Mouse (Mus musculus): Measurements from ENCODE around the gene Dtx4. TPM values are rescaled to one million over a fixed set of nuclear protein-coding genes. Genes with fewer than 3 reads are reported as not detected.

The Dtx4 gene
- polyA plus RNA-seq, 1 experiment, result 10.4 TPM

- Histone ChIP-seq H3K4me1 (ENCODE audit: control insufficient read depth, insufficient read depth, low read length) (no peaks in the 10 kb centered on the region), H3K4me3 (ENCODE audit: insufficient read depth, low read length) (peak overlapping the region; percentile 47; the same call in 1 of the 2 replicates), H3K27ac (ENCODE audit: insufficient read depth, low read length) (no peak overlapping the region)
- TF ChIP-seq CTCF (IDR thresholded peaks at IDR 0.05; ENCODE audit: borderline replicate concordance, insufficient read depth, low read length) (no peak), POLR2A (IDR thresholded peaks at IDR 0.05; ENCODE audit: low read depth, low read length) (no peak)
Observed at GRCm38 (mm10) chr19:12518541-12518890, 17.3 kb upstream of the Dtx4 start.

- Histone ChIP-seq H3K27ac (ENCODE audit: insufficient read depth, low read length) (peak overlapping the region; percentile 10; the same call in 1 of the 2 replicates), H3K4me1 (ENCODE audit: control insufficient read depth, insufficient read depth, low read length) (no peaks in the 10 kb centered on the region), H3K4me3 (ENCODE audit: insufficient read depth, low read length) (peak overlapping the region; percentile 47)
- TF ChIP-seq POLR2A (IDR thresholded peaks at IDR 0.05; ENCODE audit: low read depth, low read length), result no peak; the same call in 1 of the 2 replicates
- 0 out of 2 replicates have a peak, but pooled peaks have one; percentile 2 for TF ChIP-seq CTCF (IDR thresholded peaks at IDR 0.05; ENCODE audit: borderline replicate concordance, insufficient read depth, low read length)
Observed at GRCm38 (mm10) chr19:12517671-12518540, 16.7 kb upstream of the Dtx4 start.

DNA sequence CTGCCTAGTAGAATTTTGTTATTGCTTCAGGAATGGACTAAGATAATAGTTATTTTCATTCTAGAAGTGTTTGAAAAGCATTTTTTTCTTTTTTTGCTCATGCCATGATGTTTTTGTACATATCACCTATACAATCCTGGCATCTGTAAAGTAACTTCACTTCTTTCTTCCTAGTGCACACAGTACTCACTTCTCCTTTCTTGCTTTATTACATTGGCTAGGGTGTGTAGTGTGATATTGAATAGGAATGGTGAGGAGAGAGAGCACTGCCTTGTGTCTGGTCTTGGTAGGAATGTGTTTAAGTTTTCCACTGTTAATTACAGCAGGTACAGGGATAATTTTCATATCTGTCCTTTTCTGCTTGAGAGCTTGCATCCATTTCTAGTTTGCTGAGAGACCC is 13.4 kb upstream of the Dtx4 start:
- no peak overlapping the region for H3K27ac ChIP-seq (ENCODE audit: insufficient read depth, low read length)
- no peak overlapping the region for H3K4me3 ChIP-seq (ENCODE audit: insufficient read depth, low read length)
- TF ChIP-seq POLR2A (IDR thresholded peaks at IDR 0.05; ENCODE audit: low read depth, low read length), result no peak
- H3K4me1 ChIP-seq (ENCODE audit: control insufficient read depth, insufficient read depth, low read length), result no peaks in the 10 kb centered on the region

GRCm38 (mm10) chr19:12502756-12503155 is 1.5 kb upstream of the Dtx4 start:
- Histone ChIP-seq H3K4me3 (ENCODE audit: insufficient read depth, low read length) (no peak overlapping the region), H3K4me1 (ENCODE audit: control insufficient read depth, insufficient read depth, low read length) (peaks cover 5% of the 10 kb centered on the region; the same call in 1 of the 2 replicates), H3K27ac (ENCODE audit: insufficient read depth, low read length) (no peak overlapping the region)
- no peak for TF ChIP-seq POLR2A (IDR thresholded peaks at IDR 0.05; ENCODE audit: low read depth, low read length)
- no peak for TF ChIP-seq CTCF (IDR thresholded peaks at IDR 0.05; ENCODE audit: borderline replicate concordance, insufficient read depth, low read length)

- Histone ChIP-seq H3K4me1 (ENCODE audit: control insufficient read depth, insufficient read depth, low read length) (peaks cover 5% of the 10 kb centered on the region; the same call in 1 of the 2 replicates), H3K27ac (ENCODE audit: insufficient read depth, low read length) (no peak overlapping the region), H3K4me3 (ENCODE audit: insufficient read depth, low read length) (peak overlapping the region; percentile 45)
- TF ChIP-seq CTCF (IDR thresholded peaks at IDR 0.05; ENCODE audit: borderline replicate concordance, insufficient read depth, low read length) (no peak), POLR2A (IDR thresholded peaks at IDR 0.05; ENCODE audit: low read depth, low read length) (no peak)
Observed at GRCm38 (mm10) chr19:12500881-12501311, 358 bp downstream of the Dtx4 start.

- H3K4me1 ChIP-seq (ENCODE audit: control insufficient read depth, insufficient read depth, low read length), result peaks cover 5% of the 10 kb centered on the region; the same call in 1 of the 2 replicates
- H3K4me3 ChIP-seq (ENCODE audit: insufficient read depth, low read length), result peak overlapping the region; percentile 45
- TF ChIP-seq POLR2A (IDR thresholded peaks at IDR 0.05; ENCODE audit: low read depth, low read length), result peak; percentile 21; the same call in 1 of the 2 replicates
- TF ChIP-seq CTCF (IDR thresholded peaks at IDR 0.05; ENCODE audit: borderline replicate concordance, insufficient read depth, low read length), result no peak
- no peak overlapping the region for H3K27ac ChIP-seq (ENCODE audit: insufficient read depth, low read length)
Observed at GRCm38 (mm10) chr19:12500124-12500523, 1.1 kb downstream of the Dtx4 start.

DNA sequence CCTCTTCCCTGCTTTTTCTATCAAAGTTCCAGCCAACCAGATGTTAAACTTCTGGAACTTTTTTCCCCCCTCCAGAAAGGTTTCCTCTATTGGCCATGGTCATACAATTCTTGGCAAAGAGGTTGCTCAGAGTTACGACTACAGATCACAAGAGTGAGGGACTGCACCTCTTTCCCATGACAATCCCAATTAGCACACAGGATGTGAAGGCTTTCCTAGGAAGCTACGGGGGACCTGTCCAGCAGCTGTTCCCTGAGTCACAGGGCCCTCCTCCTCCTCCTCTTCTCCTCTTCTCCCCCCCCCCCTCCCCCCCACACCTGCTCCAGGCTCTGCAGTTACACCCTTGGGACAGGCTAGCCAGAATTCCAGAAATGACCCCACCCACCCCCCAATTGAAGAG is 1.8 kb downstream of the Dtx4 start:
- Histone ChIP-seq H3K4me3 (ENCODE audit: insufficient read depth, low read length) (no peak overlapping the region; the same call in 1 of the 2 replicates), H3K4me1 (ENCODE audit: control insufficient read depth, insufficient read depth, low read length) (peaks cover 5% of the 10 kb centered on the region; the same call in 1 of the 2 replicates), H3K27ac (ENCODE audit: insufficient read depth, low read length) (no peak overlapping the region)
- TF ChIP-seq CTCF (IDR thresholded peaks at IDR 0.05; ENCODE audit: borderline replicate concordance, insufficient read depth, low read length) (no peak), POLR2A (IDR thresholded peaks at IDR 0.05; ENCODE audit: low read depth, low read length) (no peak)

DNA sequence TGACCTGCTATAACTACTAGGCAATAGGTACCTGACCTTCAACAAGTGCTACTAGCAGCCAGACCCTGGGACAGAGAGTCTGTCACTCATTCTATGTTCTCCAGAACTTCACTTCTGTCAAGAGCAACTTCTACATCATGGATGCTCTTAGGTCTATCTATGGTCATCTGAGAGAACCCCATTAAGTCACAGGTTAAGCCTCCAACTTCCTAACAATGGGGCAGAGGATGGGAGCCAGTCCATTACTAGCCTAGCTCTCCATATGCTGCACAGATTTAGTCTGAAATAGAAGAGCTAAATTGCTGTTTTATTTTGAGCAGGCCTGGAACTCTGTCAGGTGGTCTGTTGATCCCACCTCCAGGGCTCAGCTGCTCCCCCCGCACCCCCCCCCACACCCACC is 2.3 kb downstream of the Dtx4 start:
- TF ChIP-seq POLR2A (IDR thresholded peaks at IDR 0.05; ENCODE audit: low read depth, low read length), result no peak
- no peak for TF ChIP-seq CTCF (IDR thresholded peaks at IDR 0.05; ENCODE audit: borderline replicate concordance, insufficient read depth, low read length)
- Histone ChIP-seq H3K4me1 (ENCODE audit: control insufficient read depth, insufficient read depth, low read length) (peaks cover 5% of the 10 kb centered on the region; the same call in 1 of the 2 replicates), H3K4me3 (ENCODE audit: insufficient read depth, low read length) (no peak overlapping the region), H3K27ac (ENCODE audit: insufficient read depth, low read length) (no peak overlapping the region)

DNA sequence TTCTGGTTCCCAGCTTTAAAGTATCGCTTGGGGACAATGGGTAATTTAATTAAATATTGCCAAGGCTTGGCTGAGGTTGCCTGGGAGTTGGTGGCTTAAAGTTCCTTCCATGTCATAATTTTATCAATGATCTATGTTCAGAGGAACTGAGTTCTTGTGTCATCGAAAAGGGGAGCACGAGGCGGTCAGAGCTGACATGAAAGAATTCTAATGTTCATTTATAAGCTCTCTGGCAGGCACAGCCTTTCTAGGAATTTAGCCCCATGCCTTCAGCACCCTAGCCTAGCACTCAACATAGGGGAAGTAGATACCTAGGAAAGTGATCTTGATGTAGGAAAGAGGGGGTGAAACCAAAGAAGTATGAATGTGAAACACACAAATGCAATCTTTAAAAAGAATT is 2.9 kb downstream of the Dtx4 start:
- H3K4me3 ChIP-seq (ENCODE audit: insufficient read depth, low read length), result no peak overlapping the region
- TF ChIP-seq POLR2A (IDR thresholded peaks at IDR 0.05; ENCODE audit: low read depth, low read length), result no peak
- no peak for TF ChIP-seq CTCF (IDR thresholded peaks at IDR 0.05; ENCODE audit: borderline replicate concordance, insufficient read depth, low read length)
- peaks cover 5% of the 10 kb centered on the region; the same call in 1 of the 2 replicates for H3K4me1 ChIP-seq (ENCODE audit: control insufficient read depth, insufficient read depth, low read length)
- no peak overlapping the region for H3K27ac ChIP-seq (ENCODE audit: insufficient read depth, low read length)

DNA sequence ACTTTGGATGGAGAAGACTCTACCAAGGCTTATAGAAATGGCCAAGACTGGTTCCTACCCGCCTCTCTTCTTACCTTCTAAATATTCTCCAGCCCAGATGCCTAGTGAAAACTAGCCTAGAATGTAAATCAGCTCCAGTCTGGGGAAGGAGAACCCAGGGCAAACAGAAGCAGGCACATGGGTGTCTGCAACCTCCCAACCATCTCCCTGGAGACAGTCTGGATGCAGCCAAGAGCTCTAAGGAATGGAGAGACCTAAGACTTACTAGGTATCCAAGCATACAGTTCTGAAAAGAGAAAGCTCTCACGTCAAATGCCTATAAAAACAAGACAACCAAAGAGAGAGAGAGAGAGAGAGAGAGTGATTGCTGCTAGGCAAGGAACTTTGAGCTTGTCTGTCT is 3.3 kb downstream of the Dtx4 start:
- TF ChIP-seq CTCF (IDR thresholded peaks at IDR 0.05; ENCODE audit: borderline replicate concordance, insufficient read depth, low read length) (no peak), POLR2A (IDR thresholded peaks at IDR 0.05; ENCODE audit: low read depth, low read length) (no peak)
- H3K4me3 ChIP-seq (ENCODE audit: insufficient read depth, low read length), result no peak overlapping the region
- no peak overlapping the region for H3K27ac ChIP-seq (ENCODE audit: insufficient read depth, low read length)
- H3K4me1 ChIP-seq (ENCODE audit: control insufficient read depth, insufficient read depth, low read length), result peaks cover 5% of the 10 kb centered on the region; the same call in 1 of the 2 replicates

Data from embryonic fibroblast, embryonic 13.5 days (primary cell).